Mouse (Mus musculus): ENCODE data around the gene Ppp1r1b.

The Ppp1r1b gene

GRCm38 (mm10) chr11:98400161-98400726, 52.0 kb downstream of the Ppp1r1b start, which contains the start of gene Pgap3:
Gene Pgap3 (minus strand): TSS chr11:98400490.
- peak; percentile 94 to 96 for DNase-seq

- DNase-seq: peak; percentile 49 to 68
Measured at GRCm38 (mm10) chr11:98400816-98401215, 52.6 kb downstream of the Ppp1r1b start.

- DNase-seq: no peak
Measured at GRCm38 (mm10) chr11:98406621-98407020, 58.4 kb downstream of the Ppp1r1b start.
